Mouse (Mus musculus): Measurements from ENCODE around the gene Polr3a. TPM values are rescaled to one million over a fixed set of nuclear protein-coding genes. Genes with fewer than 3 reads are reported as not detected.

Gene Polr3a
- 10 to 100 TPM; 33.9 to 34.8 TPM for total RNA-seq (2021)

- intact Hi-C loops (cut with DNase I), result no loop called here
Measured at GRCm38 (mm10) chr14:24486773-24487227, at the start of gene Polr3a, which contains the start of gene Rps24. Gene Polr3a, minus strand, starts transcription at chr14:24487058. Gene Rps24, plus strand, starts transcription at chr14:24487125.

GRCm38 (mm10) chr14:24534865-24535545 is 48.1 kb upstream of the Polr3a start:
- intact Hi-C loops (cut with DNase I), result no loop called here

More at GRCm38 (mm10) chr14:24486773-24487227, at the start of gene Polr3a, which contains the start of gene Rps24:
- peak; percentile 91 for DNase-seq

DNA sequence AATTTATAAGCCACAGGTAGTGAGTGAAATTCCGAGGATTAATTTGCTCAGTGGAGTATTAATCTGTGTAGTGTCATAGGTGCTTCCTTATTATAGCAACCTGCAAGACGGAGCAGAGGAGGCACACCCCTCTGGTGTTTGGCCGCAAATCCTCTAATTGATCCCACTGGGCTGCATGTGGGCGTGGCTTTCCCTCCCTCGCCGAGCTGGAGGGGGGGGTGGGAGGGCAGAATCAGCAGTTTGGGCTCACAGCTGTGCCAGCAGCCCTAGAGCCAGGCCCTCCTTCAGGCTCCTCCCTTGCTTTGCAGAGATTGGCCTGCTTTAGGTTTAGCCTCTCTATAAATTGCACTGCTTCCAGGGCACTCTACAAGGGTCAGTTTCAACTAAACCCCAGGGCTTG is 43.4 kb upstream of the Polr3a start:
- peak; percentile 31 for DNase-seq
- intact Hi-C loops (cut with DNase I), result no loop called here

More at GRCm38 (mm10) chr14:24534865-24535545, 48.1 kb upstream of the Polr3a start:
- DNase-seq, result peak; percentile 41

DNA sequence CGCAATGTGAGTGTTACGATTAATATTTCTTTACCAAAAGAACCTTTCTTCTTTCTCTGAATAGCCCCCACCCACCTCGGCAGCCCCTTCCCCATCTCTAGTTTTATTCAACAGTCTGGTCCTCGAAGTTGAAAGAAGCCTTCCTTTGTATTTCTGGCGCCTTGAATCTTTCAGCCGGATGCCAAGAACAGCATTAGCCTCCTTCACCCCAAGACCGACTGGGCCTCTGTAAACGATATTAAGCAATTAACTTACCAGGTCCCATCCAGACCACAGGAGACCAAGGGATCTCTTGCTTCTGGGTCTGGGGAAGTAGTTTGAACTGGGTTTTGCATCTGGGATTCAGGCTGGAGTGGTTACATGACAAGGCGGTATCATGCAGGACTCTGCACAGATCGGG is 39.6 kb upstream of the Polr3a start:
- DNase-seq, result no peak
- intact Hi-C loops (cut with DNase I), result no loop called here

GRCm38 (mm10) chr14:24525677-24526415 is 39.0 kb upstream of the Polr3a start:
- intact Hi-C loops (cut with DNase I), result no loop called here

DNA sequence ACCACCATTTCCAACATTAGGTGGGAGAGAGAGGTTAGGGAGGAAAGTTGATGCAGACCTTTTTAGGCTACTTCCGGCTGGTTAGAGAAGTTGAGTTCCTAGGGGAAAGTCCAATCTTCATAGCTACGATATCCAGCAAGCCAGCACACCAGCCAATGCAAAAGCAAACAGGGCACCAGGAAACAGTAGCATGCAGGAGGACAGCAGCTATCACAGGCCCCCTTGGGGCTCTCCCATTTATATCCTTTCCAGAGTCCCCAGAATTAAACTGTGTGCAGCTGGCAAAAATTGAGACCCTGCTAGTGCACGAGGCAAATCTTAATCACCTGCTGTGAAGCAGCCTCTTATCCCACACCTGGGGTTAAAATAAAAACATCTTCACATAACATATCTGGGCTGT is 38.3 kb upstream of the Polr3a start:
- no peak for DNase-seq
- intact Hi-C loops (cut with DNase I), result no loop called here

More at GRCm38 (mm10) chr14:24525677-24526415, 39.0 kb upstream of the Polr3a start:
- DNase-seq, result no peak

DNA sequence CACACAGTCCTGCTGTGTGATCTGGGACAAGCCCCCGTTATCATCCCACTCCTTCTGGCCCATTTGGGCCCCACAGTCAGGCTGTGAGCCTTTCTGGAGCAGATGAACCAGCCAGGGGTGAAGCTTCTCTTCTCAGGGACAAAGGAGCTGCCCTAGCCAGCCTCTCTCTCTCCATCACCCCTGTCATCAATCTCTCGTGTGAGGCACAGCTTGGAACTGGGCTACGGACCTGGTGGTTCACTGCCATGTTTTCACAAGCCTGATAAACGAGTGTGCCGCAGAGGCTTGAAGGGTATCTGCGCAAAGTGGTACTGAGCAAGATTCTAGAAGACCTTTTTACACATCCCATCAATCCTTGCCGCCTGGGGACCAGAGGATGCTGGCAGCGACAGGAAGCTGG is 34.7 kb upstream of the Polr3a start:
- intact Hi-C loops (cut with DNase I), result no loop called here
- DNase-seq, result no peak

DNA sequence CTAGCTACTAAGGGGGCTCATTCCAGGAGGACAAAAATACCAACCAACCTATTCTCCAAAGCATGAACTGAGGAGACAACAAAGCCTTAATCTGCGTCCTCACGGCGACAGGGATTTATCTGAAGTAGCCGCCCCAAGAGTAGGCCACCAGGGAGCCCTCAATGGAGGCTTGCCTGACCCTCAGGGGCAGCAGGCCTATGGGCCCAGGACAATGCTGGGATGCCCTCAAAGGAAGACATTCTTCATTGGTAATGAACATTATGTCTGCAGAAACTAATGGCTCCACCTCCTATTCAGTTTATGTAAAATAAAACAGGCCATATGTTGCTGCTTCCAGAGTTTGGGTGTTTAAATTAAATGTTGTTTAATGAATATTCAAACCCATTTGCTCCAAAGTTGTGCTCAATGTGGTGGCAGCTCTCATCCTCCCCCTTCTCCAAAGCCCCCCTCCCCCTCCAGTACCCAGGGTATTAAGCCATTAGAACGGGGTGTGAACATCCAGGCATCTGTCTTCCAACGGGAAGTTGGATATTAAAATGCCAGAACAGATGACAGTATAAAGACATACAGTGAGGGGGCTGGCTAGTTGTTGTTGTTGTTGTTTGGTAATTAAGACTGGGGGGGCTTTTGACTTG is 25.8 kb upstream of the Polr3a start:
- intact Hi-C loops (cut with DNase I), result no loop called here
- DNase-seq, result no peak

- intact Hi-C loops (cut with DNase I), result no loop called here
- DNase-seq, result no peak
Measured at GRCm38 (mm10) chr14:24510679-24511078, 23.8 kb upstream of the Polr3a start.

- no peak for DNase-seq
- intact Hi-C loops (cut with DNase I), result no loop called here
Measured at GRCm38 (mm10) chr14:24510218-24510617, 23.4 kb upstream of the Polr3a start.

DNA sequence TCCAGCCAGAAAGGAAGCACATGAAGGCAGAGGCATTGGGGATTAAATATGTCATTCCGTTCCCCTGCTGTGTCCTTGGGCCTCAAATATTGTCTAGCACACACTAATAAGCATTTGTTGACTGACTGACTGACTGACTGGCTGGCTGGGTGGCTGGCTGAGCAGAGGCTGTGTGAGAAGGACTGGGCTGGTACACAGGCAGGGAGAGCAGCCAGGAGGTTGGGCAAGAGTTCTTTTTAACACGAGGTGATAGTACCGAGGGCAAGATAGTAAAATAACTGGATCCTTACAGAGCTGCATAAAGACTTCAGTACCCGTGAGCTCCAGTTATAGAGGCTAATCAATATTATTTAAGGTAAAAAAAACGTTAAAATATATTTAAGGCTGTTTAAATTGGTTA is 22.7 kb upstream of the Polr3a start:
- no peak for DNase-seq
- intact Hi-C loops (cut with DNase I), result loop anchor here (5.0 kb wide), 2 partner anchors 133 to 948 kb away; partner anchors contain the start of gene Zmiz1

GRCm38 (mm10) chr14:24508070-24508773 is 21.4 kb upstream of the Polr3a start:
- intact Hi-C loops (cut with DNase I), result loop anchor here (5.0 kb wide), 2 partner anchors 134 to 949 kb away; partner anchors contain the start of gene Zmiz1
- peak; percentile 29 for DNase-seq

DNA sequence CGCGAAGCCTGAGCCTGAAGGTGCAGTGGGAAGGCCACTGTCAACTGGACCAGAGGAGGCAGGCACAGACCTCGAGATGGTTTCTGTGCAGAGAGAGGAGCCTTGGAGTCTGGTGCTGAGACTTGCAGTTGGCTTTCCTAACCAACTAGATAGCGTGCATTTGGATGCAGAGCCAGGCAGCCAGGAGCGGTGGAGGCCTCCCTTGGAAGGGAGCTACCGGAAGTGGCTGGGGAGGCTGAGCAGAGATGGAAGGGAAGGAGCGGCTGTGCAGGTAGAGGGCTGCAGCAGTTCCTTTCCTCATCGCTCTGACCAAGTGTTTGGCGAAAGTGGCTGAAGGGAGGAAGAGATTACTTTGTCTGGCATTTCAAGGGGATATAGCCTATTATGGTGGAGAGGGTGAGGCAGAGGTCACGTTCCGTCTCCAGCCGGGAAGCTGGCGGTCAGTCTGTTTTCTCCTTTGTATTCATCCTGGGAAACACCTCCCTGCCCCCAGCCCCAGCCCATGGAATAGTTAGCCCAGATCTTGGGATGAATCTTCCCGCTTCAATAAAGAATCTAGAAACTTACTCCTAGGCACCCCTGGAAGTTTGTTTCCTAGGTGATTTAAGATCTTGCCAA is 20.7 kb upstream of the Polr3a start:
- intact Hi-C loops (cut with DNase I), result loop anchor here (5.0 kb wide), 2 partner anchors 135 to 950 kb away; partner anchors contain the start of gene Zmiz1
- DNase-seq, result no peak

GRCm38 (mm10) chr14:24501256-24501655 is 14.4 kb upstream of the Polr3a start:
- intact Hi-C loops (cut with DNase I), result loop anchor here (2.0 kb wide), 1 partner anchor 1064 kb away; no protein-coding TSS in a partner anchor
- DNase-seq, result no peak

DNA sequence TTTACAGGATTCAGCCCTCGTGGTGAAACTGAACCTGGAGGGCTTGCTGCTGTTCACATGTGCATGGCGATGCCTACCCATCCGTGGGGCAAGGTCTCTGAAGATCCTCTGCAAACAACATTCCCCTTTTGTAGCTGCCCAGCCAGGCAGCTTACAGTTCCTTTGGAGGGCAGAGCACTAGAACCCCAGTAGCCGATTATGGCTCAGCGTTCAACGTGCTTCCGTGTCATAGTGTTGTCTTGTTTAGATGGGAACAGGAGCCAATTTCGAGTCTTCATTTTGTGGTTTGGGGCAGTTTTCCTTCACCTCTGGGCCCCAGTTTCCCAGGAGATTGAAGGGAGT is 14.0 kb upstream of the Polr3a start:
- intact Hi-C loops (cut with DNase I), result loop anchor here (2.0 kb wide), 1 partner anchor 1064 kb away; no protein-coding TSS in a partner anchor
- DNase-seq, result no peak

- intact Hi-C loops (cut with DNase I), result loop anchor here (2.0 kb wide), 1 partner anchor 1065 kb away; no protein-coding TSS in a partner anchor
Measured at GRCm38 (mm10) chr14:24500091-24500844, 13.4 kb upstream of the Polr3a start.

DNA sequence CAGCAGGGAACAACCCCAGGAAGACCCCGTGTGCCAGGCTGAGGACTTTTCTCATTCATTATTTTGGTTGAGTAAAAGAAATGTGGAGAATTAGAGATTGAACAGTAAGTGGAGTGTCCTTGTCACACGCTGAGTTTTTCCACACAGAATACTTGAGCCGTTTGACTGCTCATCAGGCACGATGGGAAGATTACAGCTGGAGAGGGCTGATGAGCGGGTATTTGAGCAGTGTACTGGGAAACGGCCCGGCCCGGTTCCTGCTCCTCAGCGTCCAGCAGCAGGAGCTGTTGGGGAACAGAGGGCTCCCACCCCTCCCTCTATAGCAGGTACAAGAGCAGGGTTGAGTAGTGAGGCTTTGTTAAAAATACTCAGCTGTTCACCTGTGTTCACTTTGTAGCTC is 12.6 kb upstream of the Polr3a start:
- DNase-seq, result no peak
- intact Hi-C loops (cut with DNase I), result loop anchor here (10.0 kb wide), 1 partner anchor 1195 kb away; the partner anchor contains the start of gene Ppif

More at GRCm38 (mm10) chr14:24500091-24500844, 13.4 kb upstream of the Polr3a start:
- peak; percentile 89 for DNase-seq

GRCm38 (mm10) chr14:24498561-24499255 is 11.8 kb upstream of the Polr3a start:
- no peak for DNase-seq
- intact Hi-C loops (cut with DNase I), result loop anchor here (10.0 kb wide), 1 partner anchor 1196 kb away; the partner anchor contains the start of gene Ppif
